Mouse (Mus musculus): ENCODE measurements around the gene Btn1a1.

The Btn1a1 gene

GRCm38 (mm10) chr13:23437908-23438307, 27.8 kb downstream of the Btn1a1 start:
- DNase-seq (ENCODE audit: low read depth), result no peak

- DNase-seq (ENCODE audit: low read depth), result no peak
These were observed 28.6 kb downstream of the Btn1a1 start for GRCm38 (mm10) chr13:23436861-23437822.

GRCm38 (mm10) chr13:23436231-23436661, 29.5 kb downstream of the Btn1a1 start:
- DNase-seq (ENCODE audit: low read depth), result no peak

GRCm38 (mm10) chr13:23435676-23436075, 30.0 kb downstream of the Btn1a1 start:
- DNase-seq (ENCODE audit: low read depth), result no peak

- no peak for DNase-seq (ENCODE audit: low read depth)
These were observed 30.5 kb downstream of the Btn1a1 start for GRCm38 (mm10) chr13:23435241-23435640.

- no peak for DNase-seq (ENCODE audit: low read depth)
These were observed 31.3 kb downstream of the Btn1a1 start for GRCm38 (mm10) chr13:23434426-23434825.

GRCm38 (mm10) chr13:23433801-23434200, 31.9 kb downstream of the Btn1a1 start:
- no peak for DNase-seq (ENCODE audit: low read depth)

GRCm38 (mm10) chr13:23433206-23433605, 32.5 kb downstream of the Btn1a1 start:
- DNase-seq (ENCODE audit: low read depth), result no peak

- DNase-seq (ENCODE audit: low read depth), result peak; percentile 98
These were observed 33.0 kb downstream of the Btn1a1 start for GRCm38 (mm10) chr13:23432562-23433201.

GRCm38 (mm10) chr13:23431351-23431771, 34.3 kb downstream of the Btn1a1 start:
- no peak for DNase-seq (ENCODE audit: low read depth)

- DNase-seq (ENCODE audit: low read depth), result no peak
These were observed 35.0 kb downstream of the Btn1a1 start for GRCm38 (mm10) chr13:23430734-23431133.

GRCm38 (mm10) chr13:23429771-23430380, 35.8 kb downstream of the Btn1a1 start:
- no peak for DNase-seq (ENCODE audit: low read depth)

GRCm38 (mm10) chr13:23428166-23428993, 37.3 kb downstream of the Btn1a1 start:
- no peak for DNase-seq (ENCODE audit: low read depth)

GRCm38 (mm10) chr13:23427401-23427910, 38.2 kb downstream of the Btn1a1 start:
- DNase-seq (ENCODE audit: low read depth), result no peak

GRCm38 (mm10) chr13:23426922-23427321, 38.8 kb downstream of the Btn1a1 start:
- peak; percentile 80 for DNase-seq (ENCODE audit: low read depth)

GRCm38 (mm10) chr13:23426335-23426734, 39.4 kb downstream of the Btn1a1 start:
- DNase-seq (ENCODE audit: low read depth), result peak; percentile 83

GRCm38 (mm10) chr13:23425505-23425904, 40.2 kb downstream of the Btn1a1 start:
- DNase-seq (ENCODE audit: low read depth), result peak; percentile 89

- peak; percentile 94 for DNase-seq (ENCODE audit: low read depth)
These were observed 41.0 kb downstream of the Btn1a1 start for GRCm38 (mm10) chr13:23424494-23425325.

- DNase-seq (ENCODE audit: low read depth), result no peak
These were observed 41.7 kb downstream of the Btn1a1 start for GRCm38 (mm10) chr13:23424052-23424380.

- peak; percentile 94 for DNase-seq (ENCODE audit: low read depth)
These were observed 42.2 kb downstream of the Btn1a1 start, which contains the start of gene Abt1 for GRCm38 (mm10) chr13:23423286-23424051. Gene Abt1, minus strand, starts transcription at chr13:23423866.
